Mouse (Mus musculus) thymus, adult 2 months (tissue): ENCODE measurements around the gene Gzmm.

Source experiments
- CTCF ChIP-seq: fragments of 200-500 bp; IDR thresholded peaks from 2 replicates; pipeline ENCODE4 v1.5.1; 2012; ENCODE audit warnings: mild to moderate bottlenecking, control low read depth, low read length, moderate library complexity, borderline replicate concordance; ENCODE audit not compliant: control insufficient read depth, poor library complexity, insufficient read depth; ENCODE audit errors: extremely low read depth
- POLR2A ChIP-seq: fragments of 200-500 bp; IDR thresholded peaks from 2 replicates; pipeline ENCODE4 v1.6.1; 2012; ENCODE audit warnings: mild to moderate bottlenecking, low read length, control low read depth, moderate library complexity; ENCODE audit not compliant: control insufficient read depth, poor library complexity, insufficient read depth; ENCODE audit errors: extremely low read depth

DNA sequence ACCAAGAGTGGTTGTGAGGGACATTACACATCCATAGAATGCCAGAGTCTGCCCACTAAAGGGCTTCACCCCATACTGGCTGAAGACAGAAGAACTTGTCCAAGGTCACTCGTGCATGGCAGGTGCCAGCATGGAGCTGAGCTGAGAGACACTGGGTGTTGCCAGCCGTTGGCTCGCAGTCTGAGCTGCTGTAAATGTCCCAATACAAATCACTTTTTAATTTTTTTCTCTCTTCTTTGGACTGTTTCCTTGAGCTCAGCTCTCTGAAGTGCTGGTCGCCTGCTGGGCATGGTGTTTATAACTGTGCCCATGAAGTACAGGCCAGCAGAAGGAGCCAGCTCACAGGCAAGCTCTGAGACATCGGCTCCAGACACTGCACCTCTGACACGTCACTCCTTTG is 34.2 kb downstream of the Gzmm start:
- TF ChIP-seq CTCF: no peak
- no peak for TF ChIP-seq POLR2A
